Mouse (Mus musculus) heart, postnatal 0 days (tissue): ENCODE results near the gene Adamts16. TPM values are rescaled to one million over a fixed set of nuclear protein-coding genes. Genes with fewer than 3 reads are reported as not detected.

ENCODE experiments used
- ATAC-seq: fragments of 200-750 bp; cut with Nextera tagmentation; 2 replicates; pipeline ENCODE4 v1.8.0; 2017; ENCODE audit warnings: low read depth, moderate number of reproducible peaks, moderate library complexity; ENCODE audit not compliant: insufficient read depth
- DNase-seq: peaks from one replicate; pipeline ENCODE4 v3.0.0-alpha.2; 2016; ENCODE audit warnings: low spot score
- H3K27ac ChIP-seq: fragments of 300-500 bp; sonication (generic); 2 replicates; pipeline ENCODE4 v1.5.1; 2014; ENCODE audit warnings: low read depth, mild to moderate bottlenecking
- H3K27me3 ChIP-seq: fragments of 300-500 bp; sonication (generic); 2 replicates; pipeline ENCODE4 v1.6.1; 2014; ENCODE audit warnings: low read length, mixed read lengths; ENCODE audit not compliant: control insufficient read depth, insufficient read depth
- H3K36me3 ChIP-seq: fragments of 300-500 bp; sonication (generic); replicated peaks from 2 replicates; pipeline ENCODE4 v1.6.1; 2014; ENCODE audit warnings: low read length, mixed read lengths; ENCODE audit not compliant: control insufficient read depth, insufficient read depth
- H3K4me1 ChIP-seq: fragments of 300-500 bp; sonication (generic); 2 replicates; pipeline ENCODE4 v1.6.1; 2014; ENCODE audit warnings: antibody characterized with exemption; ENCODE audit not compliant: control insufficient read depth, insufficient read depth
- H3K4me2 ChIP-seq: fragments of 300-500 bp; sonication (generic); 2 replicates; pipeline ENCODE4 v1.6.1; 2014; ENCODE audit warnings: low read depth, mild to moderate bottlenecking, low read length, moderate library complexity
- H3K4me3 ChIP-seq: fragments of 300-500 bp; sonication (generic); 2 replicates; pipeline ENCODE4 v1.5.1; 2014; ENCODE audit warnings: low read depth, low read length
- H3K9ac ChIP-seq: fragments of 300-500 bp; sonication (generic); replicated peaks from 2 replicates; pipeline ENCODE4 v1.6.1; 2014; ENCODE audit warnings: low read depth, low read length, mixed read lengths
- H3K9me3 ChIP-seq: fragments of 300-500 bp; sonication (generic); replicated peaks from 2 replicates; pipeline ENCODE4 v1.6.1; 2016; ENCODE audit warnings: low read length; ENCODE audit not compliant: control insufficient read depth
- CTCF ChIP-seq: IDR thresholded peaks from 2 replicates; pipeline ENCODE4 v1.5.1; 2016; ENCODE audit warnings: antibody characterized with exemption, control low read depth, low read depth
- EP300 ChIP-seq: IDR thresholded peaks from 2 replicates; pipeline ENCODE4 v1.6.1; 2016; ENCODE audit warnings: antibody characterized with exemption, low read depth
- WGBS: fragments of 180-500 bp; shearing (Covaris S2); extraction: QIAGEN DNeasy Blood & Tissue Kit; methylation state at CpG from one replicate; pipeline ENCODE4 v1.1.7; 2014; 5-methylcytosine and 5-hydroxymethylcytosine counted together
- polyA plus RNA-seq: library from polyadenylated mRNA; unstranded; fragments of >200 nt; fragmentation: Nextera tagmentation; extraction: Ambion mirVana; gene quantifications from 2 replicates; pipeline ENCODE4 v1.2.1, GENCODE M21; 2015
- total RNA-seq: library from RNA; depleted of rRNA; stranded (reverse); fragments of >200 nt; gene quantifications from 2 replicates; pipeline ENCODE4 v1.2.3, GENCODE M21; 2014; ENCODE audit warnings: low replicate concordance

The Adamts16 gene
- total and polyA plus RNA-seq, 2 experiments from 2014 or later = 0.05 to 0.57 TPM

DNA sequence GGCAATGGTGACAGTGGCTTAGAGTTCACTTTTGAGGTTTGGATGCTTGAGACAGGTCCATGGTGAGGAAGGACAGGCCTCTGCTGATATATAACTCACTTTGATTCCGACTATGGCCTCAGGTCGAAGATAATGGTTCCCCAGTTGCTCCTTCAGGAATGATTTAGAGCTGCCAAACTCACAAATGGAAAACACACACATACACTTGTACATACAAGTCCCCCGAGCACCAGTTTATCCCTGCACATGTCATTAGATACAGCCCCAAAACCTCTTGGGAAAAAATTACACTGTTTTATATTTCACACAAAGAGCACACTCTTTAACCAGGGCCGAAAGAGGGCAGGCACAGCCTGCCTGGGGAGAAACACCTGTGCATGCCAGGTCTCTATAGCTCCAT, 14.1 kb downstream of the Adamts16 start:
- WGBS = 65% methylated on average over 4 of the region's 4 CpGs
- H3K27ac ChIP-seq = no peak overlapping the region
- no peak overlapping the region for H3K4me3 ChIP-seq
- DNase-seq (no peak), ATAC-seq (no peak)
- H3K9me3 ChIP-seq = no peaks in the 10 kb centered on the region
- no peak overlapping the region for H3K9ac ChIP-seq
- no peak overlapping the region for H3K4me2 ChIP-seq
- no peaks in the 10 kb centered on the region for H3K27me3 ChIP-seq
- no peaks in the 10 kb centered on the region for H3K4me1 ChIP-seq
- TF ChIP-seq EP300 (no peak), CTCF (no peak)
- no peaks in the 10 kb centered on the region for H3K36me3 ChIP-seq

- no peak overlapping the region for H3K4me2 ChIP-seq
- H3K4me3 ChIP-seq = no peak overlapping the region
- H3K9ac ChIP-seq = no peak overlapping the region
- TF ChIP-seq CTCF (no peak), EP300 (no peak)
- WGBS = 85% methylated on average over 5 of the region's 5 CpGs
- no peaks in the 10 kb centered on the region for H3K27me3 ChIP-seq
- H3K36me3 ChIP-seq = no peaks in the 10 kb centered on the region
- no peak overlapping the region for H3K27ac ChIP-seq
- H3K4me1 ChIP-seq = no peaks in the 10 kb centered on the region
- DNase-seq (no peak), ATAC-seq (no peak)
- no peaks in the 10 kb centered on the region for H3K9me3 ChIP-seq
These were observed 16.3 kb downstream of the Adamts16 start for GRCm38 (mm10) chr13:70825265-70825664.

- Histone ChIP-seq H3K27me3 (no peaks in the 10 kb centered on the region), H3K4me3 (no peak overlapping the region), H3K4me2 (no peak overlapping the region), H3K9ac (no peak overlapping the region), H3K9me3 (no peaks in the 10 kb centered on the region), H3K27ac (no peak overlapping the region), H3K4me1 (no peaks in the 10 kb centered on the region), H3K36me3 (no peaks in the 10 kb centered on the region)
- TF ChIP-seq EP300 (no peak), CTCF (no peak)
- ATAC-seq (no peak), DNase-seq (no peak)
- WGBS = 51% methylated on average over 8 of the region's 8 CpGs
These were observed 17.9 kb downstream of the Adamts16 start for GRCm38 (mm10) chr13:70823757-70824156.

DNA sequence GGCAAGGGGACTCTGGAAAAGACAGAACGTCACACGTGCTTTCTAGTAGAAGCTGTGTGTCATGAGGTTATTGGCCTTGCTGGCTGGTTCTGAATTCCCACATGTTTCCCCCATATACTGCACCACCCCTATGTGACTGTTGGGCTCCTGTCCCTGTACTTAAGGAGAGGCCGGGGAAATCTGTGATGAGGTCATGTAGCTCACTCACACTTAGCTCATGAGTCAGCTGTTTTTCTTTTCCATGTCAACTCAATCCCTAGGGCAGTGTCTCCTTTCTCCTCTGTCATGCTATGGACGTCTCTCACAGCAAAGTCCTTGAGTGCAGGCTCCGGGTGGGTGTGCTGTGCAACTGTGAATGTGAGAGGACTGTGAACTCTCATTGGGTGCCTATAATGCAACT, 22.6 kb downstream of the Adamts16 start:
- H3K9me3 ChIP-seq = no peaks in the 10 kb centered on the region
- H3K4me1 ChIP-seq = no peaks in the 10 kb centered on the region
- H3K36me3 ChIP-seq = no peaks in the 10 kb centered on the region
- ATAC-seq = peak; percentile 66; the same call in 1 of the 2 replicates
- no peak for DNase-seq
- no peak overlapping the region for H3K9ac ChIP-seq
- WGBS = 48% methylated on average over 5 of the region's 5 CpGs
- H3K27me3 ChIP-seq = no peaks in the 10 kb centered on the region
- no peak overlapping the region for H3K4me3 ChIP-seq
- H3K4me2 ChIP-seq = no peak overlapping the region
- TF ChIP-seq EP300 (no peak), CTCF (no peak)
- H3K27ac ChIP-seq = no peak overlapping the region

DNA sequence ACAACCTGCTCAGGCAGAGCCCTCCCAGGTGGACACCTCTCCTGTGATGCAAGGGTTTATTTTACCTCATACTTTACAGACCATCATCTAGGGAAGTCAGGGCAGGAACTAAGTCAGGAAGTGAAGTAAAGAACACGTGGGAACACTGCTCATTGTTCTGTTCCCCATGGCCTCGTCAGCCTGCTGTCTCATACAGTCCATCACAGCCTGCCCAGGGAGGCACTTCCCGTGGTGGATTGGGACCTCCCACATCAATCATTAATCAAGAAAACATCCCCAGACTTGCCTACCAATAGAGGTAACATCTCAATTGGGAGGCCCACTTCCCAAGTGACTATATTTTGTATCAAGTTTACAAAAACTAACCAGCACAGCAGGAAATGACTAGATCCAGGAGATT, 27.2 kb downstream of the Adamts16 start:
- H3K4me1 ChIP-seq = no peaks in the 10 kb centered on the region
- H3K27ac ChIP-seq = no peak overlapping the region
- no peaks in the 10 kb centered on the region for H3K27me3 ChIP-seq
- H3K36me3 ChIP-seq = no peaks in the 10 kb centered on the region
- H3K9me3 ChIP-seq = no peaks in the 10 kb centered on the region
- DNase-seq (no peak), ATAC-seq (no peak)
- TF ChIP-seq CTCF (no peak), EP300 (no peak)
- no peak overlapping the region for H3K4me3 ChIP-seq
- WGBS = 40% methylated on average over 3 of the region's 3 CpGs
- H3K9ac ChIP-seq = no peak overlapping the region
- no peak overlapping the region for H3K4me2 ChIP-seq

GRCm38 (mm10) chr13:70805506-70805905, 36.1 kb downstream of the Adamts16 start:
- ATAC-seq (no peak), DNase-seq (no peak)
- Histone ChIP-seq H3K4me3 (no peak overlapping the region), H3K27ac (no peak overlapping the region), H3K27me3 (no peaks in the 10 kb centered on the region), H3K4me1 (peaks cover 4% of the 10 kb centered on the region; the same call in 1 of the 2 replicates), H3K36me3 (no peaks in the 10 kb centered on the region), H3K9me3 (no peaks in the 10 kb centered on the region), H3K4me2 (no peak overlapping the region), H3K9ac (no peak overlapping the region)
- 82% methylated on average over 3 of the region's 3 CpGs for WGBS
- TF ChIP-seq CTCF (no peak), EP300 (no peak)
